Mouse (Mus musculus): ENCODE data around the gene Atp1a3. TPM values are rescaled to one million over a fixed set of nuclear protein-coding genes. Genes with fewer than 3 reads are reported as not detected.

The Atp1a3 gene
- polyA plus RNA-seq, 1 experiment from 2014 or later: 0.68 TPM

DNA sequence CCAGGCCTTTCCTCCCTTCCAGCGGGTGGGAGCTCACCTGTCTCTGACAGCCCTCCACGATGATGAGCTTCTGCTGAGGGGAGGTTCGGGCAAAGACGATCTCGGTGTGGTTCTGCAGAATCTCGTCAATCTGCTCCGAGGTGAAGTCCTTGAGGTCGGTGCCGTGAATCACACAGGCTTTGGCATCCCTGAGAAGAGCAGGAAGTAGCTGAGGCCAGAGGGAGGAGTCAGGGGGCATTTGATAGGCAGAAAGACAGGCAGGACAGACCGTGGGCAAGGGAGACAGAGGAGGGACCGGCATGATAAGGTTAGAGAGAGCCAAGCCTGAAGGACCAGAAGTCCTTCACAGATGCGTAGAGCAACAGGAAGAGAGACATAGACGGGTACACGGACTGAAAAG lies 17.8 kb downstream of the Atp1a3 start:
- 81% methylated on average over 14 of the region's 14 CpGs for WGBS
- H3K27ac ChIP-seq (ENCODE audit: low read depth, low read length): no peak overlapping the region
- H3K36me3 ChIP-seq (ENCODE audit: control insufficient read depth, insufficient read depth, low read length): no peaks in the 10 kb centered on the region
- H3K4me3 ChIP-seq (ENCODE audit: low read length): no peak overlapping the region
- no peaks in the 10 kb centered on the region for H3K4me1 ChIP-seq (ENCODE audit: control insufficient read depth, insufficient read depth, low read length)
- H3K27me3 ChIP-seq (ENCODE audit: control insufficient read depth, insufficient read depth, low read length): no peaks in the 10 kb centered on the region
- no peak overlapping the region for H3K4me2 ChIP-seq (replicated peaks; ENCODE audit: low read depth, low read length)
- H3K9ac ChIP-seq (ENCODE audit: low read depth, low read length): no peak overlapping the region
- no peak for ATAC-seq (ENCODE audit: low FRiP score, low TSS enrichment)
- H3K9me3 ChIP-seq (ENCODE audit: control insufficient read depth, low read length): no peaks in the 10 kb centered on the region

DNA sequence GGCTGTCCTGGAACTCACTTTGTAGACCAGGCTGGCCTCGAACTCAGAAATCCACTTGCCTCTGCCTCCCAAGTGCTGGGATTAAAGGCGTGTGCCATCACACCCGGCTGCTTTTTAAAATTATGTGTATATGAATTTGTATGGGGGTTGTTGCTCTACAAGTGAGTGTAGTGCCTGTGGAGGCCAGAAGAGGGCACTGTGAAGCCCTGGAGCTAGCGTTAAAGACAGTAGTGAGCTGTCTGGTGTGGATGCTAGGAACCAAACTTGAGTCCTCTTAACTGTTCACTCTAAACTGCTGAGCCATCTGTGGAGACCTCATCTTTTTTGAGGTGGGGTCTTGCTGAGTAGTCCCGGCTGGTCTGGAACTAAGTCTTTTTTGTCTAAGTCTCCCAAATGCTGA lies 20.0 kb downstream of the Atp1a3 start:
- Histone ChIP-seq H3K4me1 (ENCODE audit: control insufficient read depth, insufficient read depth, low read length) (no peaks in the 10 kb centered on the region), H3K27me3 (ENCODE audit: control insufficient read depth, insufficient read depth, low read length) (no peaks in the 10 kb centered on the region), H3K9ac (ENCODE audit: low read depth, low read length) (no peak overlapping the region), H3K4me3 (ENCODE audit: low read length) (no peak overlapping the region), H3K36me3 (ENCODE audit: control insufficient read depth, insufficient read depth, low read length) (no peaks in the 10 kb centered on the region), H3K9me3 (ENCODE audit: control insufficient read depth, low read length) (no peaks in the 10 kb centered on the region), H3K27ac (ENCODE audit: low read depth, low read length) (no peak overlapping the region), H3K4me2 (replicated peaks; ENCODE audit: low read depth, low read length) (no peak overlapping the region)
- WGBS: 70% methylated on average over 5 of the region's 5 CpGs
- no peak for ATAC-seq (ENCODE audit: low FRiP score, low TSS enrichment)

DNA sequence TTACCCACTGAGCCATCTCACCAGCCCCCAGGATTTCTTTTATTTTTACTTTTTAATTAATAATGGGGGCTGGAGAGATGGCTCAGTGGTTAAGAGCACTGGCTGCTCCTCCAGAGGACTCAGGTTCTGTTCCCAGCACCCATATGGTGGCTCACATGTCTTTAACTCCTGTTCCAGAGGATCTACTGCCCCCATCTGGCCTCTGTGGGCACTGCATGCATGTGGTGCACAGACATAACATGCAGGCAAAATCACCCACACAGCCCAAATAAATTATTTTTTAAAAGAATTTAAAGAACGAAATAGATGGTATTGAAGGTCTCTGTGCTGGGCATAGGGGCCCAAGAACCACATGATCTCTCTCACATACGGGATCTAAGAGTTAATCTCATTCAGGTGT lies 21.5 kb downstream of the Atp1a3 start:
- no peaks in the 10 kb centered on the region for H3K36me3 ChIP-seq (ENCODE audit: control insufficient read depth, insufficient read depth, low read length)
- no peak overlapping the region for H3K4me2 ChIP-seq (replicated peaks; ENCODE audit: low read depth, low read length)
- H3K9me3 ChIP-seq (ENCODE audit: control insufficient read depth, low read length): no peaks in the 10 kb centered on the region
- ATAC-seq (ENCODE audit: low FRiP score, low TSS enrichment): no peak
- 88% methylated on average over 2 of the region's 2 CpGs for WGBS
- H3K27me3 ChIP-seq (ENCODE audit: control insufficient read depth, insufficient read depth, low read length): no peaks in the 10 kb centered on the region
- H3K4me3 ChIP-seq (ENCODE audit: low read length): no peak overlapping the region
- H3K9ac ChIP-seq (ENCODE audit: low read depth, low read length): no peak overlapping the region
- H3K4me1 ChIP-seq (ENCODE audit: control insufficient read depth, insufficient read depth, low read length): no peaks in the 10 kb centered on the region
- no peak overlapping the region for H3K27ac ChIP-seq (ENCODE audit: low read depth, low read length)

DNA sequence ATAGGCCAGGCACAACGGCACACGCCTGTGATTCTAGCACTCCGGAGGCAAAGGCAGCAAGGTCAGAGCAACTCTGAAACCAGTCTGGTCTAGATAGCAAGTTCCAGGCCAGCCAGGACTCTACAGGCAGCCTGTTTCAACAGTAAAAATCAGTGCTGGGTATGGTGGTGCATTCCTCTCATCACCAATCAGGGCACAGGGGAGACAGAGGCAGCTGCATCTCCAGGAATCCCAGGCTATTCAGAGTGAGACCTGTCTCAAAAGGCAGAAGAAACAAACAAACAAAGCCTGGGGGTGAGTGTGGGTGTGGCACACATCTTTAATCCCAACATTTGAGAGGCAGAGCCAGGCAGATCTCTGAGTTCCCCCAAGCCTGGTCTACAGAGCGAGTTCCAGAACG lies 22.4 kb downstream of the Atp1a3 start:
- no peak overlapping the region for H3K4me3 ChIP-seq (ENCODE audit: low read length)
- no peaks in the 10 kb centered on the region for H3K27me3 ChIP-seq (ENCODE audit: control insufficient read depth, insufficient read depth, low read length)
- WGBS: 86% methylated on average over 5 of the region's 5 CpGs
- no peaks in the 10 kb centered on the region for H3K36me3 ChIP-seq (ENCODE audit: control insufficient read depth, insufficient read depth, low read length)
- H3K9me3 ChIP-seq (ENCODE audit: control insufficient read depth, low read length): no peaks in the 10 kb centered on the region
- ATAC-seq (ENCODE audit: low FRiP score, low TSS enrichment): no peak
- H3K4me1 ChIP-seq (ENCODE audit: control insufficient read depth, insufficient read depth, low read length): no peaks in the 10 kb centered on the region
- H3K9ac ChIP-seq (ENCODE audit: low read depth, low read length): no peak overlapping the region
- H3K27ac ChIP-seq (ENCODE audit: low read depth, low read length): no peak overlapping the region
- no peak overlapping the region for H3K4me2 ChIP-seq (replicated peaks; ENCODE audit: low read depth, low read length)

DNA sequence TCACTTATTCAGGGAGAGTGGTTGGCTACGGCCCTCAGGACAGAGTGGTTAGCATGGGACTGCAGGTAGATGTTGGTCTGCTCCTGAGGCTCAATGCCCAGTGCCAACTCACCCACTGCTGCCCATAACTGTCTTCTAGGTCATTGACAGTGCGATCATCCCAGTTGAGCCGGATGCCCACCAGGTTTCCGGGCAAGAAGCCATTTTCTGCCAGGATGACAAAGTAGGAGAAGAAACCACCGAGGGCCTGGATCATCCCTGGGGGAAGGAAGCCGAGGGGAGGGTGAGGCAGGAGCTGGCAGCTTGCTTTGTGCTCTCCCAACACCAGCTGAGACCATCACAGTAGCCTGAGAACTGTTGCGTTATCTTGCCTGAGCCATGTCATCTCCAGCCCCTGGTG lies 25.3 kb downstream of the Atp1a3 start:
- Histone ChIP-seq H3K4me3 (ENCODE audit: low read length) (no peak overlapping the region), H3K9me3 (ENCODE audit: control insufficient read depth, low read length) (no peaks in the 10 kb centered on the region), H3K27ac (ENCODE audit: low read depth, low read length) (no peak overlapping the region), H3K27me3 (ENCODE audit: control insufficient read depth, insufficient read depth, low read length) (no peaks in the 10 kb centered on the region), H3K9ac (ENCODE audit: low read depth, low read length) (no peak overlapping the region), H3K4me1 (ENCODE audit: control insufficient read depth, insufficient read depth, low read length) (no peaks in the 10 kb centered on the region), H3K4me2 (replicated peaks; ENCODE audit: low read depth, low read length) (no peak overlapping the region), H3K36me3 (ENCODE audit: control insufficient read depth, insufficient read depth, low read length) (no peaks in the 10 kb centered on the region)
- WGBS: 74% methylated on average over 7 of the region's 7 CpGs
- ATAC-seq (ENCODE audit: low FRiP score, low TSS enrichment): no peak

DNA sequence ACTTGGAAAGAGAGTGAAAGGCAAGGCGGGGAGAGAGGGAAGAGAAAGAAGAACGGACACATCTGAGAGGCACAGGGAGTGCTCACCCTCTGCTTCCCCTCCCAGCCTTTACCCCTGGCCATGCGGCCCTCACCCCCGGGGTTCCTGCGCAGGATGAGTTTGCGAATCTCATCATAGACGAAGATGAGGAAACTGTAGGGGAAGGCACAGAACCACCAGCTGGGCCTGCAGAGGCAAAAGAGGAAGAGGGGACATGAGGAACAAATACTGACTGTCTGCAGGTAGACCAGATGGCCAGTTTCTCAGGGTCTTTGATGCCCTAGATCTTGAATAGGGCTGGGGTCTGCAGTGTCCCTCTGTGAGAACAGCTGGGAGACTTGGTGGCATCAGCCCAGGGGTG lies 27.0 kb downstream of the Atp1a3 start:
- Histone ChIP-seq H3K4me3 (ENCODE audit: low read length) (no peak overlapping the region), H3K4me1 (ENCODE audit: control insufficient read depth, insufficient read depth, low read length) (no peaks in the 10 kb centered on the region), H3K27me3 (ENCODE audit: control insufficient read depth, insufficient read depth, low read length) (no peaks in the 10 kb centered on the region), H3K9ac (ENCODE audit: low read depth, low read length) (no peak overlapping the region), H3K9me3 (ENCODE audit: control insufficient read depth, low read length) (no peaks in the 10 kb centered on the region), H3K36me3 (ENCODE audit: control insufficient read depth, insufficient read depth, low read length) (no peaks in the 10 kb centered on the region), H3K27ac (ENCODE audit: low read depth, low read length) (no peak overlapping the region), H3K4me2 (replicated peaks; ENCODE audit: low read depth, low read length) (no peak overlapping the region)
- WGBS: 82% methylated on average over 7 of the region's 7 CpGs
- ATAC-seq (ENCODE audit: low FRiP score, low TSS enrichment): no peak

DNA sequence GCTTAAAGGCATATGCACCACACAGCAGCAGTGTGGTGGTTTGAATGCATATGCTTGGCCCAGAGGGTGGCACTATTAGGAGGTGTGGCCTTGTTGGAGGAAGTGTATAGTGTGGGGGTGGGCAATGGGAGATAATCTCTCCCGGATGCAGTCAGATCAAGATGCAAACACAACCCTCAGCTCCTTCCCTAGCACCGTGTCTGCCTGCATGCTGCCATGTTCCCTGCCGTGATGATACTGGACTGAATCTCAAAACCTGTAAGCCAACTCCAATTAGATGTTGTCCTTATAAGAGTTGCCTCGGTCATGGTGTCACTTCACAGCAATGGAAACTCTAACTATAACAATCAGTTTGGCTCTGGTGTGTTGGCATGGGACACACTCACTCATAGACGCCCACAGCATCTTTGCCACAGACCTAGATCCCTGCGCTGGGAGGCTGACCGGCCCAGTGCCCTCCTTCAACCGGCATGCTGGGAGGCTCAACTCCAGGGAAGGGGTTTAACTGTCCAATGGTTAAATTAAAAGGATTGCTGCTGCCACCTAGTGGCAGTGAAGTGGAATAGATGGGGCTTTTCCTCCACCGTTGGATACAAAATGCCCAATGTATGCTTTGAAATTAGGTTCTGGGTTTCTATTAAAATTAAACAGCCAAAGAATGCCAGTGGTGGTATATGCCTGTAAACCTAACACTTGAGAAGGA lies 30.7 kb downstream of the Atp1a3 start:
- no peaks in the 10 kb centered on the region for H3K27me3 ChIP-seq (ENCODE audit: control insufficient read depth, insufficient read depth, low read length)
- no peak overlapping the region for H3K4me2 ChIP-seq (replicated peaks; ENCODE audit: low read depth, low read length)
- no peaks in the 10 kb centered on the region for H3K36me3 ChIP-seq (ENCODE audit: control insufficient read depth, insufficient read depth, low read length)
- ATAC-seq (ENCODE audit: low FRiP score, low TSS enrichment): no peak
- H3K27ac ChIP-seq (ENCODE audit: low read depth, low read length): no peak overlapping the region
- no peak overlapping the region for H3K4me3 ChIP-seq (ENCODE audit: low read length)
- H3K9me3 ChIP-seq (ENCODE audit: control insufficient read depth, low read length): no peaks in the 10 kb centered on the region
- H3K9ac ChIP-seq (ENCODE audit: low read depth, low read length): no peak overlapping the region
- 29% methylated on average over 9 of the region's 9 CpGs for WGBS
- 0 out of 2 replicates have a peak, but pooled peaks cover 7% of the 10 kb centered on the region for H3K4me1 ChIP-seq (ENCODE audit: control insufficient read depth, insufficient read depth, low read length)

DNA sequence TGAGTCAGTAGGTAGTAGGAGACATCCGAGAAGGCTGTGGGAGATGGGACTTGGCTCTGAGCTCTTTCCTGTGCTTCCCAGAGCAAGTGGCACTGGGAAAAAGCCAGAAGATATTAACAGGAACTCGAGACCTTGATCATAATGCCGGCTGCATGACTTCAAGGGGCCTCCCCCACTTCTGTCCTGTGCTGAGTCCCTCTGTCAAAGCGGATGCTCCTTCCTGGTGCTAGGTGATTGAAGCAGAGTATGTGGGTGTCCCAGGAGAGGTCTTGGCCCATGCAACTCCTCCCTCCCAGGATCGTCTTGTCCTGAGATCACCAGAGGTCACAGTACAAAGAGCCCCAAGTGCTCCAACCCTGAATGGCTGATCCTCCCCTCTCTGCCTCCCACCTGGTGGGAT lies 31.9 kb downstream of the Atp1a3 start:
- ATAC-seq (ENCODE audit: low FRiP score, low TSS enrichment): no peak
- no peaks in the 10 kb centered on the region for H3K9me3 ChIP-seq (ENCODE audit: control insufficient read depth, low read length)
- no peak overlapping the region for H3K4me2 ChIP-seq (replicated peaks; ENCODE audit: low read depth, low read length)
- H3K27me3 ChIP-seq (ENCODE audit: control insufficient read depth, insufficient read depth, low read length): no peaks in the 10 kb centered on the region
- 0 out of 2 replicates have a peak, but pooled peaks cover 7% of the 10 kb centered on the region for H3K4me1 ChIP-seq (ENCODE audit: control insufficient read depth, insufficient read depth, low read length)
- H3K4me3 ChIP-seq (ENCODE audit: low read length): no peak overlapping the region
- H3K9ac ChIP-seq (ENCODE audit: low read depth, low read length): no peak overlapping the region
- WGBS: 39% methylated on average over 5 of the region's 5 CpGs
- no peaks in the 10 kb centered on the region for H3K36me3 ChIP-seq (ENCODE audit: control insufficient read depth, insufficient read depth, low read length)
- no peak overlapping the region for H3K27ac ChIP-seq (ENCODE audit: low read depth, low read length)

DNA sequence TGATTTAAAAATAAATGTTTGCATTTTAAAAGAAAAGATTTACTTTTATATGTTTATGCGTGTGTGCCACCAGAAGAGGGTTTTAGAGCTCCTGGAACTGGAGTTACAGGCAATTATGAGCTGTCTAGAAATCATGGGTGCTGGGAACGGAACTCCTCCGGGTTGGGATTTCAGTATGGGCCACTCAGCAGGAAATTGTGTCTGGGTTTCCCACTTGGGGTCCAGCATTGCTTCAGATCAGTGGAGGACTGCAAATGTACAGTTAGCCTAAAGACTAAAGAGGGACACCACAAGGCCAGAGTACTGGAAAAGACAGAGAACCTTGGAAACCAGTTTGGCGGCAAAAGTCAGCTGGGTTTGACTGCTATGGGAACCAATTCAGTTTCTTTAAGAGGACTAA lies 32.5 kb downstream of the Atp1a3 start:
- Histone ChIP-seq H3K27me3 (ENCODE audit: control insufficient read depth, insufficient read depth, low read length) (no peaks in the 10 kb centered on the region), H3K4me3 (ENCODE audit: low read length) (no peak overlapping the region), H3K4me2 (replicated peaks; ENCODE audit: low read depth, low read length) (no peak overlapping the region; the same call in 1 of the 2 replicates), H3K4me1 (ENCODE audit: control insufficient read depth, insufficient read depth, low read length) (0 out of 2 replicates have a peak, but pooled peaks cover 7% of the 10 kb centered on the region), H3K9me3 (ENCODE audit: control insufficient read depth, low read length) (no peaks in the 10 kb centered on the region), H3K36me3 (ENCODE audit: control insufficient read depth, insufficient read depth, low read length) (no peaks in the 10 kb centered on the region), H3K9ac (ENCODE audit: low read depth, low read length) (no peak overlapping the region), H3K27ac (ENCODE audit: low read depth, low read length) (no peak overlapping the region)
- 77% methylated on average over 4 of the region's 4 CpGs for WGBS
- ATAC-seq (ENCODE audit: low FRiP score, low TSS enrichment): no peak
